Mouse (Mus musculus): ENCODE data around the gene Ctnnd1.

The Ctnnd1 gene

DNA sequence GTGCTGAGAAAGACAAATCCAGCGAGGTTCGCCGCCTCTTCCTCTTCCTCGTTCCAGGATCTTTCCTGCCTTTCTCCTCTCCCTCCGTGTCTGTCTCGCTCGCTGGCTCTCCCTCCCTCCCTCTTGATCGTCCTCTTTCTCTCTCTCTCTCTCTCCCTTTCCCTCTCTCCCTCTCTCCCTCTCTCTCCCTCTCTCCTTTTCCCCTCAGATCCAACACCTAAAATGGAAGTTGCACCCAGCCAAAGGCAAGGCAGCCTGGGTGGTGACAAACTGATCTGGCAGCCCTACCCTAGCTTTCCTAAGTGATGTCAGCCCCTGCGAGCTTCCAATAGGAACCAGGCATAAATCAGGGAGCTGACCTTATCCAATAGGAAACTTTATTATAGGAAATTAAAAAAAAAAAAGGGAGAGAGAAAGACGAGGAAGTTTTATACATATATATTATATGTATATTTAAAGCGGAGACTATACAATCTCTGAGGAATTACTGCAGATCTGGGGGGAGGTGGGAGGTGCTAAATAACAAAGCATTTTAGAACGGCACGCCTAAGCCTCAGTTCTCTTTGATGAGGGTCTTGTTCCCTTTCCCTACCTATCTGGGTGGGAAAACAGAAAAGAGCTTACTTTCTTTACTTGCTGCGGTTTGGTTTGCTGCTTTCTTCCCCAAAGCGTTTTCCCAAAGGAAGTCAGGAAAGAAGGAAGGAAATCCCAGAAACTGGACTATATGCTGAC lies at the start of gene Ctnnd1:
Ctnnd1 (minus strand) TSS at position 302 of the 732 bp plus-strand sequence.
- peak; percentile 90 for DNase-seq (ENCODE audit: low spot score)

DNA sequence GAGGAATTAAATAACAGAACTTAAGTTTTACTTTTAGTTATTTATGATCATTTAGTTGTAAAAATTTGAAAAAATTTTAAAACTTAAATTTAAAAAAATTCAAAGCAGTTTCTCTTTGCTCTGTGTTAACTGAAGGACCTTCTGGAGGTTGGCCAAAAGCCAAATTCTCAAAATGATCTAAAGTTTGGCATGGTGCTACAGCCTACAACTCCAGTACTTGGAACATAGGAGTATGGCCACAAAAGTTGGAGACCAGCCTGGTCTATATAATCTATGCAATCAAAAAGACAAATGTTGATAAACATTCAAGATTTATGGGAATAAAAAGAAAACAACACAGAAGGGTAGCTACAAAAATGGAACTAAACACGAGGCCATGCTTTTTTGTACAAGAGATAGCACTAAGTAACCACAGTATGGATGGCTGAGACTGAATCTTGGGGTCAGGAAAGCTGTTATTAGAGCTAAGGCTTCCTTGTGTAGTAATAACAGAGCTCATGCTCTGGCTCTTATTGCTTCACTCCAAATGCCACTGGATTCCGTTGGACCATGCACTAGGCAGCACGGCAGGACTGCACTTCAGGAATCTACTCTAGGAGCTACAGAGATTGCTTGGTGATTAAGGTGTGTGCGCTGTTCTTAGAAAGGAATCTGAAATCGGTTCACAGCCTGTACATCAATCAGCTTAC lies 44.6 kb upstream of the Ctnnd1 start:
- no peak for DNase-seq (ENCODE audit: low spot score)

- no peak for DNase-seq (ENCODE audit: low spot score)
These were observed 39.5 kb upstream of the Ctnnd1 start for GRCm38 (mm10) chr2:84690050-84690449.

- DNase-seq (ENCODE audit: low spot score): no peak
These were observed 37.7 kb upstream of the Ctnnd1 start for GRCm38 (mm10) chr2:84688080-84688844.

- DNase-seq (ENCODE audit: low spot score): no peak
These were observed 32.1 kb upstream of the Ctnnd1 start for GRCm38 (mm10) chr2:84682605-84683183.

DNA sequence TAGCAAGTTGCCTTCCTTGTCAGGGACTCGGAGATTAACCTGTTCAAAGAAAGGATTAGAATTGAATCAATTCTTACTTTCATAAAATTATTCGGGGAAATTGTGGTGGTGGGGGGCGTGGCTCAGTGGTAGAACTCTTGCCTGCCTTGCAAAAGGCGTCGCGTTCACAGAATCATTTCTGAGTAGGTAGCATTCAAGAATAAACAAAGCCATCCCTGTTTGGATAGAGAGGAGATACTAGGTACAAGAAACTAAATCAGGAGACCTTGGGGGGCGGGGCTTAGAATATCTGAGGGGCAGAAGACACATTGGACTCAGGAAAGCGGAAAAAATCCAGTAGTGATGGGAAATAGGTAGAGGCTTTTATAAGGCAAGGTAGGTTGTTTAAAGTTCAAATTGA lies 28.5 kb upstream of the Ctnnd1 start, which contains the start of gene Tmx2:
Tmx2 (minus strand) TSS at position 125 of the 400 bp plus-strand sequence.
- no peak for DNase-seq (ENCODE audit: low spot score)

- DNase-seq (ENCODE audit: low spot score): peak; percentile 100
These were observed 27.7 kb upstream of the Ctnnd1 start, which contains the start of the genes Gm28635 and Med19 for GRCm38 (mm10) chr2:84677968-84678880. Gene Gm28635, minus strand, starts transcription at chr2:84678041. Gene Med19, plus strand, starts transcription at chr2:84678402.

DNA sequence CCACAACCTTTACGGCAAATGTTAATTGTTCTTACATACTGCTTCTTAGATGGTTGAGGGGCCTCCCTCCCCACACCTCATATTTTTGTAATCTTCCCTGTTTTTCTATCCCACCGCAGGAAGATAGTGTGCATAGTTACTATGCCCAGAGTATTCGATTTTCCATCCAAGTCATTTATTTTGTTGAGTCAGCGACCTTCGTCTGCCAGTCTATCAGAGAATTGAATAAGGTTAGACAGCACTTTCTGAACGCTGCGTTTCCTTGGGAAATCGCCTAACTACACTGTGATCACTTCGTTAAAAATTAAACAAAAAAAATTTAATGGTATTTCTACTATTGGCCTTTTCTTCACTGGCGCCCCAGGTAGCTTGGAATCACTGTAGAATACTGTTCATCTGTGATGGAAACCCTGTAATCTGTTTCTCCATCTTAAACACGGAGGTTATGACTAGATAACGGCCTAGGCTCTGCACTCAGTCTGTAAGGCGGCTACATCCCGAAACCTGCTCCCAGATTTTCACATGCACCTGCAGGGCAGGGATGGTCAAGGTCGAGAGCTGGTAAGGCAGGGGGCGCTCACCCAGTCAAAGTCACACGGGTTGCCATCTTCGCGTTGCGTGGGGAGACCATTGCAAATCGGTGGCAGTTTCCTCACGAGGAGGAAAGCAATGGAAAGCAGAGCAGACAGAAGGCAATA lies 26.9 kb upstream of the Ctnnd1 start:
- peak; percentile 55 for DNase-seq (ENCODE audit: low spot score)

GRCm38 (mm10) chr2:84671535-84671934 lies 21.0 kb upstream of the Ctnnd1 start:
- peak; percentile 25 for DNase-seq (ENCODE audit: low spot score)

DNA sequence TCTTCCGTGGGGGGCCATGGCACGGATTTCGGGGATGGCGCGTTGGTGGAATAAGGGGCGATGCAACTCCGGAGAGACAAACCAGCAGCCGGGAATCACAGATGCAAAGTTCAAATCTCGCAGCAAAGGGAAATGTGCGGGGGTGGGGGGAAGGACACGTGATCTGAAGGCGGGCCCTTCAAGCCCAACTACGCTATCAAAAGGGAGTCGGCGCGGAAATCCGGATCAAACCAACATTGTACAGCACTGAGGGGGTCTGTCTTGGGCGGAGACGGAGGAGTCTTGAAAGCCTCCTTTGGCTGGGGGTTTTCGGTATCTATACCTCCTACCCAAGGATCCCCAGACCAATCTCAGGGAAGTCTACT lies 20.0 kb upstream of the Ctnnd1 start, which contains the start of gene Selenoh:
Selenoh (minus strand) TSS at position 202 of the 365 bp plus-strand sequence.
- peak; percentile 94 for DNase-seq (ENCODE audit: low spot score)

- no peak for DNase-seq (ENCODE audit: low spot score)
These were observed 19.4 kb upstream of the Ctnnd1 start for GRCm38 (mm10) chr2:84669828-84670568.

DNA sequence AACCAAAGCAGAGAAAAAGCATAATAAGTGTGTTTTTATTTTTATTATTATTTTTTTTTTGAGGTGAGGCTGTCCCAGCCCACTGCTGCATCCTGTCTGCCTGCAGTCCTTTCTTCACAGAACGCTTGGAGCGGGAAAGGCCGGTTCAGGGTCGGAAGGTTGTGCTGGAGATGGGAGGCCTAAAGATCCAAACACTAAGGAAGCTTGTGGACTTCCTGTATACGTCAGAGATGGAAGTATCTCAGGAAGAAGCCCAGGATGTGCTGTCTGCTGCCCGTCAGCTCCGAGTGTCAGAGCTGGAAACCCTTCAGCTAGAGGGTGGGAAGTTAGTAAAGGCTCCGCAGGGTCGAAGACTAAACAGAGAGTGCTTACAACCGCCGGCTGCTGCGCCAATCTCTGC lies 15.5 kb upstream of the Ctnnd1 start:
- DNase-seq (ENCODE audit: low spot score): no peak

GRCm38 (mm10) chr2:84662866-84663265 lies 12.3 kb upstream of the Ctnnd1 start:
- DNase-seq (ENCODE audit: low spot score): peak; percentile 69

DNA sequence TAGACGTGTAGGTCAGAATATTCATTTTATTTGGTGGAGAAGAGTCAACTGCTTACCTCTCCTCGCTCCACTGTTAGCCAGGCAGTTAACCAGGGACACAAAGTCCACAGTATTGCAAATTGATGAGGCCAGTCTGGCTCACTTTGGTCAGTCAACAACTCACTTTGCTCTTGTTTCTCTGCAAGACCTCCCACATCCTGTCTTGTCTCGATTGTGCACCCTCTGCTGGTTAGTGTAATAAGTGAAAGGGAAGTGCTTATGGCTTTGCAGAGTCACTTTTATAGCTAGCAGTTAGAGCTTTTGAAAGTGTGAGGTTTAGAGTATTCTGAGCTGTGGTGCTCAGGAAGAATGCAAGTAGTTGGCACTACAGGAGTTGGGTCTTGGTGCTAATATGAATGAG lies 9.7 kb upstream of the Ctnnd1 start:
- peak; percentile 51 for DNase-seq (ENCODE audit: low spot score)

- DNase-seq (ENCODE audit: low spot score): no peak
These were observed 8.2 kb upstream of the Ctnnd1 start, which contains the start of gene Btbd18 for GRCm38 (mm10) chr2:84658806-84659205. Gene Btbd18, plus strand, starts transcription at chr2:84659079.

DNA sequence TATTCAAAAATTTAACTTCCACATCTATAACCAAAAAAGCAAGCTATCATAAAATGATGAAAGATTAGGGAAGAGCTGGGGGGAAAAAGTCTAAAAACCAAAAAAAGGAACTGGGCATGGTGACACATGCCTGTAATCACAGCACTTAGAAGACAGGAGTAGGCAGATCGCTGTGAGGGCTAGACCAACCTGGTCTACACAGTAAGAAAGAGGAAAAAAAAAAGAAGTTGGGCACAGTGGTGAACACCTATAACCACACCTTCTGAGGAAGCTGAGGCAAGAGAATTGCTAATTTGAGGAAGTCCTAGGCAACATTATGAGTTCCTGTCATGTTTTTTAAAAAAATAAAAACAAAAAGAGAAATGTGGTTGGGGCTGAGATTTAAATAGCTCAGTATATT lies 5.3 kb upstream of the Ctnnd1 start:
- DNase-seq (ENCODE audit: low spot score): no peak

- no peak for DNase-seq (ENCODE audit: low spot score)
These were observed 2.8 kb upstream of the Ctnnd1 start for GRCm38 (mm10) chr2:84653354-84653753.

DNA sequence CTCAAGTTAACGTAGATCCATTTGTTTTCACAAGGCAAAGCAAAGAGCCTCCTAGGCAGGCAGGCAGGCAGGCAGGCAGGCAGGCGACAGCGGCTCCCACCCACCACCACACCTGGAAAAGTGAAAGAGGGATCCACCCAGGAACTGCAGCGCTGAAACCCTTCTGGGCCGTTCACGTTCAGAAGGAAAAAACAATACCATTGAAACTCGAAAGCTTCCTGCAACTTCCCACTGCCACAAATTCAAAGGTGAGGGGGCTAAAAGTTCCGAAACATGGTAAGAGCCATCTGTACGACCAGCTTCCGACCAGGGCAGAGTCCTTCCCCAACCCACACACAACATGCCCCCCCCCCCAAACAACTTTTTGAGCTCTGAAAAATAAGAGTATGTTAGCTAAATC lies 891 bp downstream of the Ctnnd1 start:
- DNase-seq (ENCODE audit: low spot score): no peak

GRCm38 (mm10) chr2:84648369-84648768 lies 2.2 kb downstream of the Ctnnd1 start:
- no peak for DNase-seq (ENCODE audit: low spot score)

Measured in retina, embryonic 14.5 days (tissue).